Mouse (Mus musculus) kidney, embryonic 16.5 days (tissue): ENCODE measurements around the gene Nelfe. TPM values are rescaled to one million over a fixed set of nuclear protein-coding genes. Genes with fewer than 3 reads are reported as not detected.
"Not testable (repeated sequence)": the region's sequence is repeated elsewhere in the genome, so short reads cannot be mapped to it uniquely, and the experiment has no call there.

Source experiments
- ATAC-seq: fragments of 200-750 bp; cut with Nextera tagmentation; 2 replicates; pipeline ENCODE4 v1.8.0; 2017; ENCODE audit warnings: moderate TSS enrichment; ENCODE audit not compliant: low FRiP score, low TSS enrichment
- H3K27ac ChIP-seq: fragments of 300-500 bp; sonication (generic); 2 replicates; pipeline ENCODE4 v1.5.1; 2014; ENCODE audit warnings: low read length
- H3K27me3 ChIP-seq: fragments of 300-500 bp; sonication (generic); 2 replicates; pipeline ENCODE4 v1.6.1; 2014; ENCODE audit warnings: low read length, control low read depth, mixed read lengths; ENCODE audit not compliant: insufficient read depth
- H3K36me3 ChIP-seq: fragments of 300-500 bp; sonication (generic); 2 replicates; pipeline ENCODE4 v1.6.1; 2014; ENCODE audit warnings: low read length, control low read depth, mixed read lengths; ENCODE audit not compliant: insufficient read depth
- H3K4me1 ChIP-seq: fragments of 300-500 bp; sonication (generic); 2 replicates; pipeline ENCODE4 v1.6.1; 2014; ENCODE audit warnings: low read length, control low read depth, mixed read lengths; ENCODE audit not compliant: insufficient read depth
- H3K4me2 ChIP-seq: fragments of 300-500 bp; sonication (generic); replicated peaks from 2 replicates; pipeline ENCODE4 v1.6.1; 2014; ENCODE audit warnings: low read depth, low read length
- H3K4me3 ChIP-seq: fragments of 300-500 bp; sonication (generic); 2 replicates; pipeline ENCODE4 v1.5.1; 2014; ENCODE audit warnings: mild to moderate bottlenecking, low read length
- H3K9ac ChIP-seq: fragments of 300-500 bp; sonication (generic); replicated peaks from 2 replicates; pipeline ENCODE4 v1.6.1; 2014; ENCODE audit warnings: low read length
- H3K9me3 ChIP-seq: fragments of 300-500 bp; sonication (generic); 2 replicates; pipeline ENCODE4 v1.6.1; 2016; ENCODE audit warnings: low read length, control low read depth
- WGBS: fragments of 180-500 bp; shearing (Covaris S2); extraction: QIAGEN DNeasy Blood & Tissue Kit; methylation state at CpG from one replicate; pipeline ENCODE4 v1.1.7; 2014; 5-methylcytosine and 5-hydroxymethylcytosine counted together
- polyA plus RNA-seq: library from polyadenylated mRNA; unstranded; fragments of >200 nt; fragmentation: Nextera tagmentation; extraction: Ambion mirVana; gene quantifications from 2 replicates; pipeline ENCODE4 v1.2.1, GENCODE M21; 2015

Gene Nelfe
- polyA plus RNA-seq, 1 experiment from 2014 or later = 121 TPM

GRCm38 (mm10) chr17:34897373-34898159 is 47.4 kb downstream of the Nelfe start:
- Histone ChIP-seq H3K9ac (peak overlapping the region; percentile 99), H3K27me3 (no peaks in the 10 kb centered on the region), H3K4me1 (peaks cover 41% of the 10 kb centered on the region), H3K4me2 (peak overlapping the region; percentile 87), H3K4me3 (peak overlapping the region; percentile 94), H3K27ac (peak overlapping the region; percentile 98), H3K9me3 (no peaks in the 10 kb centered on the region), H3K36me3 (peaks cover 19% of the 10 kb centered on the region)
- ATAC-seq = 0 out of 2 replicates have a peak, but pooled peaks have one; percentile 4
- 14% methylated on average over 10 of the region's 10 CpGs for WGBS

GRCm38 (mm10) chr17:34898160-34898586 is 48.0 kb downstream of the Nelfe start, which contains the start of the genes C2 and Ehmt2:
Gene C2, minus strand, starts transcription at chr17:34898265.
Gene Ehmt2, plus strand, starts transcription at chr17:34898469.
- Histone ChIP-seq H3K27me3 (no peaks in the 10 kb centered on the region), H3K27ac (peak within 1 kb of the TSS; percentile 98), H3K9me3 (no peaks in the 10 kb centered on the region), H3K4me1 (peaks cover 41% of the 10 kb centered on the region), H3K9ac (peak within 1 kb of the TSS; percentile 99), H3K4me2 (peak within 1 kb of the TSS; percentile 87), H3K36me3 (peaks cover 25% of the 10 kb centered on the region), H3K4me3 (peak within 1 kb of the TSS; percentile 94)
- ATAC-seq = peak; percentile 40
- WGBS = 1% methylated on average over 39 of the region's 44 CpGs

GRCm38 (mm10) chr17:34898706-34899052 is 48.5 kb downstream of the Nelfe start:
- Histone ChIP-seq H3K27me3 (no peaks in the 10 kb centered on the region), H3K4me1 (peaks cover 38% of the 10 kb centered on the region), H3K4me3 (peak overlapping the region; percentile 94), H3K27ac (peak overlapping the region; percentile 98), H3K4me2 (peak overlapping the region; percentile 87), H3K9me3 (no peaks in the 10 kb centered on the region), H3K9ac (peak overlapping the region; percentile 99), H3K36me3 (peaks cover 29% of the 10 kb centered on the region)
- WGBS = 0% methylated on average over 3 of the region's 47 CpGs
- no peak for ATAC-seq

DNA sequence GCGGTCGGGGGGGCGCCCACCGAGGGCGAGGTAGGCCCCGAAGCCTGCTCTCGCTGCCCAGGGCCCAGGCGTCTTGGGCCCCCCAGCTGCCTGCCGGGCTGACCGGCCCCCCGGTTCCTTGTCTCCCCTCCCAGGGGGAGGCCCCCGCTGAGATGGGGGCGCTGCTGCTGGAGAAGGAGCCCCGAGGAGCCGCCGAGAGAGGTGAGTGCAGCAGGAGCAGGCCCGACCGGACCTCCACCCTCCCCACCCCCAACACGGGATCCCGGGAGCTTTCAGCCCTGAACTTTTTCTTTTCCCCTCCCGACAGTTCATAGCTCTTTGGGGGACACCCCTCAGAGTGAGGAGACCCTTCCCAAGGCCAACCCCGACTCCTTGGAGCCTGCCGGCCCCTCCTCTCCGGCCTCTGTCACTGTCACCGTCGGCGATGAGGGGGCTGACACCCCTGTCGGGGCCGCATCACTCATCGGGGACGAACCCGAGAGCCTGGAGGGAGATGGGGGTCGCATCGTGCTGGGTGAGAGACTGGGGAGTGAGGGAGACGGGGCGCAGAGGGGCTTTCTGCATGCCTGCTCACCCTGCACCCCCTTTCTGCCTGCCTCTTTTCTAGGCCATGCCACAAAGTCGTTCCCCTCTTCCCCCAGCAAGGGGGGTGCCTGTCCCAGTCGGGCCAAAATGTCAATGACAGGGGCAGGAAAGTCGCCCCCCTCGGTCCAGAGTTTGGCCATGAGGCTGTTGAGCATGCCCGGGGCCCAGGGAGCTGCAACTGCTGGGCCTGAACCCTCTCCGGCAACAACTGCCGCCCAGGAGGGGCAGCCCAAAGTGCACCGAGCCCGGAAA is 49.1 kb downstream of the Nelfe start:
- Histone ChIP-seq H3K9ac (peak overlapping the region; percentile 99), H3K36me3 (peaks cover 34% of the 10 kb centered on the region), H3K4me2 (peak overlapping the region; percentile 87), H3K27ac (peak overlapping the region; percentile 98), H3K4me3 (peak overlapping the region; percentile 94), H3K9me3 (no peaks in the 10 kb centered on the region), H3K27me3 (no peaks in the 10 kb centered on the region), H3K4me1 (peaks cover 36% of the 10 kb centered on the region)
- 0% methylated on average over 37 of the region's 45 CpGs for WGBS
- ATAC-seq = 0 out of 2 replicates have a peak, but pooled peaks have one; percentile 2

- peaks cover 36% of the 10 kb centered on the region for H3K36me3 ChIP-seq
- no peak for ATAC-seq
- WGBS = 0% methylated on average over 5 of the region's 5 CpGs
Measured at GRCm38 (mm10) chr17:34899890-34900243, 49.7 kb downstream of the Nelfe start.

DNA sequence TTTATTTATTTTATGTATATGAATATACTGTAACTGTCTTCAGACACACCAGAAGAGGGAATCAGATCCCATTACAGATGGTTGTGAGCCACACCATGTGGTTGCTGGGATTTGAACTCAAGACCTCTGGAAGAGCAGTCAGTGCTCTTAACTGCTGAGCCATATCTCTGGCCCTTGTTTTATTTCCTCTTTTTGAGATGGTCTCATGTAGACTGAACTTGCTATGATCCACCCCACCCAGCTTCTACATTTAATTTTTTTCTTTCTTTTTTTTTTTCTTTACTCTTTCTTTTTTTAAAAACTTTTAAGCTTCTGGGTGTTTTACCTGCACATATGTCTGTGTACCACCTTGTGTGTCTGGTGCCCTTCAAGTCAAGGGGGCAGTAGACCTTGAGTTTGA is 50.6 kb downstream of the Nelfe start:
- not testable (repeated sequence) for H3K9me3 ChIP-seq, H3K4me3 ChIP-seq, ATAC-seq, H3K27me3 ChIP-seq, H3K4me2 ChIP-seq, H3K27ac ChIP-seq, H3K9ac ChIP-seq
- Histone ChIP-seq H3K4me1 (peaks cover 28% of the 10 kb centered on the region), H3K36me3 (peaks cover 45% of the 10 kb centered on the region)

More at GRCm38 (mm10) chr17:34899890-34900243, 49.7 kb downstream of the Nelfe start:
- peaks cover 36% of the 10 kb centered on the region for H3K4me1 ChIP-seq
- peak overlapping the region; percentile 87 for H3K4me2 ChIP-seq
- no peaks in the 10 kb centered on the region for H3K27me3 ChIP-seq
- peak overlapping the region; percentile 94 for H3K4me3 ChIP-seq
- peak overlapping the region; percentile 99 for H3K9ac ChIP-seq
- H3K27ac ChIP-seq = peak overlapping the region; percentile 98
- H3K9me3 ChIP-seq = no peaks in the 10 kb centered on the region

- 85% methylated on average over 8 of the region's 10 CpGs for WGBS
- H3K27me3 ChIP-seq, H3K9me3 ChIP-seq, H3K27ac ChIP-seq, H3K9ac ChIP-seq, H3K4me2 ChIP-seq, ATAC-seq, H3K4me3 ChIP-seq: not testable (repeated sequence)
- Histone ChIP-seq H3K4me1 (peaks cover 17% of the 10 kb centered on the region), H3K36me3 (peaks cover 48% of the 10 kb centered on the region)
Measured at GRCm38 (mm10) chr17:34901948-34902347, 51.8 kb downstream of the Nelfe start.

DNA sequence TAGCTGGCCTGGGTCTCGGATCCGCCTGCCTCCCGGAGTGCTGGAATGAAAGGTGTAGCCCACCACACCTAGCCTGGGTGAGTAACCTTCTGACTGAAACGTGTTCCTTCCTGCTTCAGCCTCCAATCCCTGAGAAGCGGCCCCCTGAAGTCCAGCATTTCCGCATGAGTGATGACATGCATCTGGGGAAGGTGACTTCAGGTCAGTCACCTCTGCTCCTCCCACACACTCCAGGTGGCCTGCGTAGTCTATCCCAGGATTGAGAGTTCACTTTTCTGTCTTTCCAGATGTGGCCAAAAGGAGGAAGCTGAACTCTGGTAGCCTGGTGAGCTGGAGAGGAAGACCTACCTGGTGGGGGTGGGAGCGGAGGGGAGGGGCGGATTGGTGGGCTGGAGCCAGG is 52.7 kb downstream of the Nelfe start:
- Histone ChIP-seq H3K36me3 (peaks cover 58% of the 10 kb centered on the region), H3K27me3 (no peaks in the 10 kb centered on the region), H3K9me3 (no peaks in the 10 kb centered on the region), H3K4me1 (peaks cover 8% of the 10 kb centered on the region), H3K4me2 (no peak overlapping the region), H3K9ac (no peak overlapping the region), H3K27ac (no peak overlapping the region), H3K4me3 (no peak overlapping the region)
- 75% methylated on average over 9 of the region's 9 CpGs for WGBS
- ATAC-seq = no peak
